9 mouse cellular contexts compared by ENCODE assay signal in the genomic region with DNA sequence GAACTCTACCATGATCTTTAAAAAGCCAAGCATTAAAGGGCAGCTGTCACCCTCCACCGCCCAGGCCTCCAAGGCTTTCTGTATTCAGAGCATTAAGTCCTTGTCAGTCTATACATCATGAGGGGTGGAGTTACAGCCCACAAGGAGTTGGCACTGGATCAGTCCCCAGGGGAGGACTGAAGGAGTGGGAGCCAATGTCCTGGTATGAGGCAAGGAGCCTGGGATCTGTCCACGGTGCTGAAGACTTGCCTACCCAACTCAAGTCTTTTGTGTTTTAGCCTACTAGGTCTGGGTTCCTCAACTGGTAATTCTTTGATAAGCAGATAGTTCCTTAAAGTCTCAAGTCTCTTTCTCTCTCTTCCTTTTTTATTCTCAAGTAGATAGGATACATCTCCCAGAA.
DNase-seq lines count a peak whose midpoint lies in the region; ATAC-seq lines count a peak whose summit lies in the region.
"Had no signal": no experiment of that assay in that cellular context is flagged by ENCODE, and none has a peak within 500 bp of the region (broad histone marks: within the 10 kb centered on the region; RNA-seq: fewer than 3 reads in every experiment).

No protein-coding gene starts in this region.

- H3K4me1 ChIP-seq in forebrain, embryonic 14.5 days (ENCODE audit: control insufficient read depth, insufficient read depth, low read length): no peaks in the 10 kb centered on the region
- peaks cover 32% of the 10 kb centered on the region for H3K4me1 ChIP-seq in forebrain, embryonic 10.5 days
- H3K4me1 ChIP-seq in liver, embryonic 11.5 days (replicated peaks; ENCODE audit: control insufficient read depth, insufficient read depth, low read length): peaks cover 7% of the 10 kb centered on the region; the same call in 1 of the 2 replicates

- no peaks in the 10 kb centered on the region for H3K9me3 ChIP-seq in forebrain, embryonic 14.5 days (replicated peaks; ENCODE audit: control insufficient read depth, low read length)
- H3K9me3 ChIP-seq in forebrain, embryonic 10.5 days: no peaks in the 10 kb centered on the region
- H3K9me3 ChIP-seq in liver, embryonic 11.5 days (ENCODE audit: control insufficient read depth, low read length): no peaks in the 10 kb centered on the region

- intact Hi-C loops in gastrocnemius, postnatal 14 days (cut with DNase I; ENCODE audit: low total_unique reads): no loop called here

- no peak overlapping the region for H3K9ac ChIP-seq in forebrain, embryonic 14.5 days (ENCODE audit: low read length)
- no peak overlapping the region for H3K9ac ChIP-seq in liver, embryonic 11.5 days (ENCODE audit: low read depth, low read length)

- H3K27me3 ChIP-seq in forebrain, embryonic 14.5 days (replicated peaks; ENCODE audit: control insufficient read depth, insufficient read depth, low read length): peaks cover 21% of the 10 kb centered on the region; the same call in 1 of the 2 replicates
- peaks cover 56% of the 10 kb centered on the region for H3K27me3 ChIP-seq in forebrain, embryonic 10.5 days (ENCODE audit: poor library complexity, severe bottlenecking)
- H3K27me3 ChIP-seq in liver, embryonic 11.5 days (replicated peaks; ENCODE audit: control insufficient read depth, insufficient read depth, low read length): peaks cover 11% of the 10 kb centered on the region

- peak; percentile 49 for DNase-seq in forebrain, embryonic 14.5 days (ENCODE audit: low spot score)
- DNase-seq in forebrain, embryonic 10.5 days (ENCODE audit: extremely low spot score, low spot score): no peak
- peak; percentile 74 for DNase-seq in 416B (ENCODE audit: low read depth)
- DNase-seq in c-Kit-positive CD71-positive TER-119-positive erythroid progenitor cells, embryonic 14.5 days (ENCODE audit: low spot score): peak; percentile 44
- DNase-seq in liver, embryonic 11.5 days (ENCODE audit: low spot score): peak; percentile 55
- DNase-seq in testis, postnatal 14 days (ENCODE audit: low spot score): peak; percentile 34
- no peak for DNase-seq in frontal cortex, adult 2 months (ENCODE audit: extremely low spot score in 1 of 2, low spot score in 1 of 2)
- DNase-seq in gastrocnemius, postnatal 14 days: no peak

- H3K4me3 ChIP-seq in forebrain, embryonic 14.5 days (ENCODE audit: low read depth, low read length): no peak overlapping the region
- no peak overlapping the region for H3K4me3 ChIP-seq in forebrain, embryonic 10.5 days
- H3K4me3 ChIP-seq in liver, embryonic 11.5 days (ENCODE audit: low read depth, low read length): no peak overlapping the region
- H3K4me3 ChIP-seq: heart, adult 2 months had no signal

- WGBS in forebrain, embryonic 14.5 days: 22% methylated on average over 2 of the region's 2 CpGs
- WGBS in forebrain, embryonic 10.5 days: 13% methylated on average over 2 of the region's 2 CpGs
- WGBS in liver, embryonic 11.5 days: 11% methylated on average over 2 of the region's 2 CpGs

- H3K4me2 ChIP-seq in forebrain, embryonic 14.5 days (ENCODE audit: low read length): no peak overlapping the region
- H3K4me2 ChIP-seq in liver, embryonic 11.5 days: no peak overlapping the region

- no peak overlapping the region for H3K27ac ChIP-seq in forebrain, embryonic 14.5 days (ENCODE audit: low read depth, low read length)
- no peak overlapping the region for H3K27ac ChIP-seq in forebrain, embryonic 10.5 days
- H3K27ac ChIP-seq in liver, embryonic 11.5 days (ENCODE audit: low read depth, low read length): no peak overlapping the region
- H3K27ac ChIP-seq: heart, adult 2 months had no signal

- ATAC-seq in forebrain, embryonic 14.5 days: no peak
- no peak for ATAC-seq in liver, embryonic 11.5 days (replicated peaks; ENCODE audit: low FRiP score)

- no peaks in the 10 kb centered on the region for H3K36me3 ChIP-seq in forebrain, embryonic 14.5 days (ENCODE audit: control insufficient read depth, insufficient read depth, low read length)
- H3K36me3 ChIP-seq in forebrain, embryonic 10.5 days (replicated peaks): no peaks in the 10 kb centered on the region
- H3K36me3 ChIP-seq in liver, embryonic 11.5 days (ENCODE audit: control insufficient read depth, insufficient read depth, low read length): no peaks in the 10 kb centered on the region

Comparison
In these comparisons a context has a peak if more than half of its experiments do, and no peak if none do; other contexts are left out.
1. DNase-seq: peak in forebrain, embryonic 14.5 days (single experiment), 416B (single experiment), c-Kit-positive CD71-positive TER-119-positive erythroid progenitor cells, embryonic 14.5 days (single experiment), liver, embryonic 11.5 days (single experiment) and testis, postnatal 14 days (single experiment); none in forebrain, embryonic 10.5 days (single experiment), frontal cortex, adult 2 months (0 of 2) and gastrocnemius, postnatal 14 days (single experiment).